Mouse (Mus musculus): ENCODE results near the gene Ppp1r3f.

DNA sequence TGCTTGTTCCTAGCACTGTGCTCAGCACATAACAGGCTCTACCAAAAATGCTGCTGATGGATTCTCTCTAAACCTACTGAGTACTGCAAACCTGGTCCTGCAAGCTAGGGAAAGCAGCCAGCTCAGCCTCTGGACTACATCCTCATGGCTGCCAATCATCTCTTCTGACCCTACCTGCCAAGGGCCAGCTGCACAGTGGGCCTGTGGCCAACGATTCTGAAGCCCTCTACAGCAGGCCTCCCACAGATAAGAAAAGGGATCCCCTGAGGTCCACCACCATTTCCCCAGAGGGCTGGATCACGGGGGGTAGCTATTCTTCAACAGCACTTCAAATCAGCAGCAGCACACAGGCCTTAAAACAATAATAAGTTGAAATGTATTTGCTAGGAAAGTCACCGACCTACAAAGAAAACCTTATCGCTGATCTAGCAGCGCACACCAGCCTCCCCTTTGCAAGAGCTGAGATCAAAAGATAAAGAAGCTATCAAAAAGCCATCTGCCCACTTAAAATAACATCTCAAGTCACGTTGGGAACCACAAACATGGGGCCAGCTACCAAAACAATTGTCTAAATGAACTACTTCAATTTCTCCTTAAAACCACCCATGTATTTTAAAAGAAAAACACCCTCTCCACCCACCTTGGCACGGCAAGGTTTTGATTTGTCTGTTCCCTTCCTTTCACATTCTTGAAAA is 3.5 kb downstream of the Ppp1r3f start:
- TF ChIP-seq CTCF (IDR thresholded peaks at IDR 0.05; ENCODE audit: extremely low read depth, insufficient read depth, insufficient read length, insufficient replicate concordance) (no peak), POLR2A (IDR thresholded peaks at IDR 0.05; ENCODE audit: low read depth, low read length) (no peak)
